Mouse (Mus musculus) liver, adult 2 months (tissue): ENCODE measurements around the gene Krt80.

Source experiments
- CTCF ChIP-seq: fragments of 200-500 bp; IDR thresholded peaks from 2 replicates; pipeline ENCODE4 v1.5.1; 2011; ENCODE audit warnings: low read depth, low read length, control low read depth
- POLR2A ChIP-seq: fragments of 200-500 bp; IDR thresholded peaks from 2 replicates; pipeline ENCODE4 v1.6.1; 2011; ENCODE audit warnings: low read length, control low read depth; ENCODE audit not compliant: insufficient read depth; ENCODE audit errors: extremely low read depth

DNA sequence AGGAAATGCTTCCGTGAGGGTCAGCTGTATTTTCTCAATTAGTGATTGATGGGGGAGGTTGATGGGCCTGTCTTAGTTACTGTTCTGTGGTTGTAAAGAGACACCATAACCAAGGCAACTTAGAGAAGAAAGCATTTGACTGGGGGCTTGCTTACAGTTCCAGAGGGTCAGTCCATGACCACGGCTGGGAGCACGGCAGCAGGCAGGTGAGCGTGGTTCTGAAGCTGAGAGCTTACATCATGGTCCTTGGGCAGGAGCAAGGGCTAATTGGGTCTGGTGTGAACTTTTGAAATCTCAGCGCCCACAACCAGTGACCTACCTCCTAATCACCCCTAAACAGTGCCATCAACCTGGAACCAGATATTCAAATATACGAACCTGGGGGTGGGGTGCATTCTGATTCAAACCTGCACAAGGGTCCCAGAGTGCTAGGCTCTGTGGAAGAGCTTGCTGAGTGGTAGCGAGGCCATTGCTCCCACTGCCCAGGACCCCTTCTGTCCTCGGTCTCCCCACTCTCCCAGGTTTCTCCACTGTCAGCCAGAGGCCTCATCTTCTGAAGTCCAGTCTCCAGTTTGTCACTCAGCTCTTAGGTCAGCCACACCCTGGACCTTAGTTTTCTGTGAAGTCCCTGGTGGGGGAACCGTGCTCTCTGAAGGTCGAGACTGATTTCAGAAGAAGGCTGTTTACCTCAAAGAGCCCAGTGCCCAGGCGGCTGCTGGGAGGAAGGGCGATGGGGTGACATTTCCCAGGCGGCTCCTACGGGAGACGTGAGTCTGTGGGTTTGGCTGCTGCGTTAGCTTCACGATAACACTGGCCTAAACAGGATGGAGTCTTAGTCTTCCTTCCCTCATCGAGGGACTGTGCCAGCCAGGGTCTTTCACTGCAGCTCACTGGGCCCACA is 52.8 kb downstream of the Krt80 start:
- TF ChIP-seq POLR2A (no peak), CTCF (no peak)
